Mouse (Mus musculus): ENCODE results near the gene Atoh8.

Gene Atoh8

DNA sequence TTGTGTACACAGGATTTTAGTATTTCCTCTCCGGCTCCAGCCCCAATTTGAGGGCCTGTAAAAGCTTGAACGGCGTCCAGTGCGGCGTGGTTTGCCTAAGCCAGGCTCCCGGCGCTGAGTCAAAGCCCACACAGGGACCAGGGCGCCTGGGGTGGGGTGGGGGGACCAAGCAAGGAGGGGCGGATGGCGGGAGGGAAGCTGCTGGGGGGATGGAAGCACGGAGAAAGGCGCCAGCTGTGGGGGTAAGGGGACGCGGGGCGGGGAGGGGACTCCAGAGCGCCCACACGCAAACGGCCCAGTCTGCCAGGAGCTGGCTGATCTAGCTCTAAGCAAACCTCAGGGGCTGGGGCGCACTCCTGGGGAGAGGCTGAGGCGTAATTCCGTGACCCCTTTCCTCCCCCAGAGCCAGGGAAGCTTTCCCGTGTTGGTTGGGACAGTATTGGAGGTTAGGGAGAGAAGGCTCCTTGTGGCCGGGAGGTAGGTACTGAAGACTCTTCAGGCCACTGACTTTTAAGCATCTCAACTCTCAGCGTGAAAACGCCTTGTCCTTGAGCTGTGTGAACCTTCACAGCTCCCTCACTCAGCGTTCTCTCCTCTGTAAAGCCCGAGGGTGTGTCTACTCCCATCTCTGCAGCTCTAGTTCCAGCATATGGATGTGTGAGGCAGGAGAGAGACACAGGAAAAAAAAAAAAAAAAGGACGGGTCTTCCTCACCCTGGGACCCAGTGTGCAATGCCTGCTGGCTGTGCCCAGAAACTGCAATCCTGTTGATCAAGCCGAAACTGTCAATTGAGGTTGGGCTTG is 46.1 kb downstream of the Atoh8 start:
- no peak for DNase-seq (ENCODE audit: low spot score)

DNA sequence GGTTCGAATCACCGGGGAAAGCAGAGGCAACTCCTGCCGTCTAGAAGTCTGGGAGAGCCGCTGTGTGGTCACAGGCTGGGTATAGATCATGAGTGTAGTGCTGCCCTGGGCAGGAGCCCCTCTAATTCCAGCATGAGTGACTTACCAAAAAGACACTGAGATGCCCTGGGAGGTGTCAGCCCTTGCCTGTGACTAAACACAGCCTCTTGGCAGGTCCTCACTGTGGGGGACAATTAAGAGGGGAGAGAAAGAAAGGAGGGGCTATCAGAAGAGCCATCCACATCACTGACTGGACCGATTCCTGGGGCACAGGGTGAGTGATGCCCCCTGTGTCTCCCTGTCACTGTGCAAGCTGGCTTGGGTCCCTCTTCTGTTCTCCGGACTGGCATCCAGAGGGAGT is 48.6 kb downstream of the Atoh8 start:
- DNase-seq (ENCODE audit: low spot score): no peak

DNA sequence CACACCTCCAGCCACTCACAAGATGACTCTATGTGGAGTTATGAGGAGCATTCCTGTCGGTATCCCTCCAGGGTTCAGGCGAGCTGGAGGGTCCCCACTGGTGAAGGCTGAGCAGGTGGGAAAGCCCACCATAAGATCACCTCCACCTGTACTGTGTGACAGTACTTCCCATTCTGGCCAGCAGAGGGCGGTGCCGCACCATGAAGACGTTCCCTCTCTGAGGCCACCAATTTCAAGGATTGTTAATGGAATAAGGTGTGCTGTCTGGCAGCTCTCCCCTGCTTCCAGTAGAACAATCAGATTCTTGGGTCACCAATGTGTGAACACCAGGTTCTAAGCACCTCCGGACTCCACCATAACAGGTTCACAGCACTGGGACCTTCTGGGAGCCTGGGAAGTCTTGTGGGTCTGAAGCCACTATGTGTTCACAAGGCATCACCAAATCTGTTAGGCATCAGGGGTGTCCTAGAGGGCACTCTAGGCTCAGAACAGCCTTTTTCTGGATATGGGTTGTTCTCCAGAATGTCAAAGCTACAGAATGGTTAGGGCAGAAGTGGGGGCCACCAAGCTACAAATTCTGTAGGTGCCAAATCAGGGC is 49.4 kb downstream of the Atoh8 start:
- DNase-seq (ENCODE audit: low spot score): peak; percentile 82

- peak; percentile 18 for DNase-seq (ENCODE audit: low spot score)
Observed at GRCm38 (mm10) chr6:72184576-72184975, 50.8 kb downstream of the Atoh8 start.

DNA sequence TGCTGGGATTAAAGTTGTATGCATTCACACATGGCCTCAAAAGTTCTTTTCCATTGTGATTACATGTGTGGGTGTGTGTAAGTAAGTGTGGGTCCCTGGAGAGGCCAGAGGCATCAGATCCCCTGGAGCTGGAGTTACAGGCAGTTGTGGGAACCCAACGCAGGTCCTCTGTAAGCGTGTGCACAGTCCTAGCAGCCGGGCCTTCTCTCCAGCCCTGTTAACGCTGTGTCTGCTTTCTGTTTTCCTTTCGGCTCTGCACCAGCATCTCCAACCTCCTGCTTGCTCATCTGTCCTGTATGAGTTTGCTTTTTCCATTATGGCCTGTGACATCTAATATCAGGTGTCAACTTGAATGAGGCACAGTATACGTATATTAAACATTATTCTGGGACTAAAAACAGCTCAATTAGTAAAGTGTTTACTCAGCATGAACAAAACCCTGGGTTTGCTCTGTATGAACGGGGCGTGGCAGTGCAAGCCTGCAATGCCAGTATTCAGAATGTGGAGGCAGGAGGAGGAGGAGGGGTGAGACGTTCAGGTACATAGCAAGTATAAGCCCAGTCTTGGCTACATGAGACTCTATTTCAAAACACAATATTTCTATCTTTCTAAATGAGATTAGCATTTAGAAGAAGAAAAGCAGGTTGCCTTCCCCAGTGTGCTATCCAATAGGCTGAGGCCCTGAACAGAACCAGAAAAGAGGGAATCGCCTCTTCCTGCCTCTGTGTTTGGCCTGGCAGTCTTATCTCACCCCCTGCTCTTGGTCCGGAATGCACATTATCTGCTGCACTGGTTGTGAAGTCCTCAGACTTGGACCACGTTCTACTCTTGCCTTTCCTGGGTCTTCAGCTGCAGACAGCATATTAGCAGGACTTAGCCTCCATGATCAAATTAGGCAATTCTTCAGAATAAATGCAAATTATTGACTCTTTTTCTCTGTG is 55.5 kb downstream of the Atoh8 start:
- DNase-seq (ENCODE audit: low spot score): no peak

GRCm38 (mm10) chr6:72179006-72179405 is 56.4 kb downstream of the Atoh8 start:
- no peak for DNase-seq (ENCODE audit: low spot score)

DNA sequence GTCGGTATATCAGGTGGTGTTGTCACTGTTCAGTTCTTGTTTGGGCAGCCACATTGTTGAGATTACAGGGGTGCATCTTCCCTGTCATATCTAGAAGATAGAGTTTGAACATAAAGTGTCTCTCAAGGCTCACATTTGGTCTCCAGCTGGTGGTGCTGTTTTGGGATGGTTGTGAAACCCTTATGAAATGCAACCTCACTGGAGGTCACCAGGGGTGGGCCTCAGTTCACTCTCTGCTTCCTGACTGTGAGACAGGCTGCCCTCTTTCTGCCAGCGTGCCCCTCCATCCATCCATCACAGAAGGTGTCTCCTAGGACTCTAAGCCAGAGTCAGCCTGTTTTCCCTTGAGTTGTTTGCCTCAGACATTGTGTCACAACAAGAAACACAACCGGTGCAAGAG is 58.0 kb downstream of the Atoh8 start:
- DNase-seq (ENCODE audit: low spot score): no peak

DNA sequence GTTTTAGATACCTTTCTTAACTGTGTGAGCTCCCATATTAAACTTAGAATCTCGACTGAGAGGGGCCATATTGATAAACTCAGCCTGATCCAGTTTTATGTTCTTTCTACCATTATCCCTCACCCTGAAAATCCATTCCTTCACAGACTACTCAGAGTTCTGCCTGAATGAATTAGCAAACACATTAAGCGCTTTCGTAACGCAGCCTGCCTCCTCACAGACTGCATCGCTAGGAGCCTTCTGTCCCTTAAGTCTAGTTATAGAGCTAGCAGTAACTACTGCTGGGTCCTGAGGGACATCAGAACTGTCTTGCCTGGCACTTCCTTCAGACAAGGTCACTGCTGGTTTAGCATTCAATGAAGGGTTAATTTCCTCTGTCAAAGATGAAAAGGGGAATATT is 59.4 kb downstream of the Atoh8 start:
- no peak for DNase-seq (ENCODE audit: low spot score)

DNA sequence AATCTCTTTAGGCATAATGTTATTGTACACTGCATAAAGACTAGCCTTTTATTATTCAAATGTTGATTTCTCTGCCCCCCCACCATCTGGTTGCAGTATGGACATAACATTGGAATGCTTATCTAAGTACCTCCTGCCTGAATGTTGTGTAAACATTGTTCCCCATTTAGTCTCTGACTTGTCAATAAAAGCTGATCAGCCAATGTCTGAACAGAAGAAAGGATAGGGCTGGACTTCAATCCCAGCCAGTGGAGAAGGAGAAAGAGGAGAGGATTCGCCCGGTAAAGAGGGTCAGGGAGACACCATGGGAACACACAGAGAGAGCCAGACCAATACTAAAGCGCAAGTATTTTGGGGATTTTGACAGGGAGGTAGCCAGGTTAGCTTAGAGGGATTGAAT is 60.0 kb downstream of the Atoh8 start:
- no peak for DNase-seq (ENCODE audit: low spot score)

DNA sequence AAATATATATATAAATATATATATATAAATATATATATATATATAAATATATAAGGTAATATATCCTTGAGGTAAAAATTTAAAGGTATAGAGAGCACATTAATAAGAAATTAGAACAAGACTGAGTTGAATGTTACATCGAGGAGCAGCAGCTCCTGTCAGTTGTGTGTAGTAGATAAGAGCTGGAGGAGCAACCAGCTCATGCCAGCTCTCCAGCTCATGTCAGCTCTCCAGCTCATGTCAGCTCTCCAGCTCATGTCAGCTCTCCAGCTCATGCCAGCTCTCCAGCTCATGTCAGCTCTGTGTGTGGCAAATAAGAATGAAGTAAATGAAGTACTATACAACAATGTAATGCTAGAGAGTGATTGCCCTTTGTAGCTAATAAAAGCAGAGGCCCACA is 62.0 kb downstream of the Atoh8 start:
- DNase-seq (ENCODE audit: low spot score): no peak

GRCm38 (mm10) chr6:72171391-72171790 is 64.0 kb downstream of the Atoh8 start:
- no peak for DNase-seq (ENCODE audit: low spot score)

DNA sequence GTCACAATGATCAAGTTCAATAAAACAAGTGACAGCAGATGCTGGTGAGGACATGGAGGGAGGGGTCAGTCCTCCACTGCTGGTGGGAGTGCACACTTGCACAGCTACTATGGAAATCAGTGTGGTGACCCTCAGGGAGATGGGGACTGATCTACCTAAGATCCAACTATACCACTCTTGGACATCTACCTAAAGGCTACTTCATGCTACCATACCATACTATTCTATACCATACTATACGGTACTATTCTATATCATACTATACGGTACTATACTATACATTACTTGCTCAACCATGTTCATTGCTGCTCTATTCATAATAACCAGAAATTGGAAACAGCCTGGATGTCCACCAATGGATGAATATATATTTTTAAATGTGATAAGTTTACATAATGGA is 69.5 kb downstream of the Atoh8 start:
- no peak for DNase-seq (ENCODE audit: low spot score)

- peak; percentile 91 for DNase-seq (ENCODE audit: low spot score)
Observed at GRCm38 (mm10) chr6:72164321-72165275, 70.8 kb downstream of the Atoh8 start.

- peak; percentile 29 for DNase-seq (ENCODE audit: low spot score)
Observed at GRCm38 (mm10) chr6:72162155-72162890, 73.1 kb downstream of the Atoh8 start.

- DNase-seq (ENCODE audit: low spot score): no peak
Observed at GRCm38 (mm10) chr6:72161751-72162150, 73.6 kb downstream of the Atoh8 start.

- no peak for DNase-seq (ENCODE audit: low spot score)
Observed at GRCm38 (mm10) chr6:72160991-72161390, 74.4 kb downstream of the Atoh8 start.

- DNase-seq (ENCODE audit: low spot score): no peak
Observed at GRCm38 (mm10) chr6:72159861-72160395, 75.4 kb downstream of the Atoh8 start.

DNA sequence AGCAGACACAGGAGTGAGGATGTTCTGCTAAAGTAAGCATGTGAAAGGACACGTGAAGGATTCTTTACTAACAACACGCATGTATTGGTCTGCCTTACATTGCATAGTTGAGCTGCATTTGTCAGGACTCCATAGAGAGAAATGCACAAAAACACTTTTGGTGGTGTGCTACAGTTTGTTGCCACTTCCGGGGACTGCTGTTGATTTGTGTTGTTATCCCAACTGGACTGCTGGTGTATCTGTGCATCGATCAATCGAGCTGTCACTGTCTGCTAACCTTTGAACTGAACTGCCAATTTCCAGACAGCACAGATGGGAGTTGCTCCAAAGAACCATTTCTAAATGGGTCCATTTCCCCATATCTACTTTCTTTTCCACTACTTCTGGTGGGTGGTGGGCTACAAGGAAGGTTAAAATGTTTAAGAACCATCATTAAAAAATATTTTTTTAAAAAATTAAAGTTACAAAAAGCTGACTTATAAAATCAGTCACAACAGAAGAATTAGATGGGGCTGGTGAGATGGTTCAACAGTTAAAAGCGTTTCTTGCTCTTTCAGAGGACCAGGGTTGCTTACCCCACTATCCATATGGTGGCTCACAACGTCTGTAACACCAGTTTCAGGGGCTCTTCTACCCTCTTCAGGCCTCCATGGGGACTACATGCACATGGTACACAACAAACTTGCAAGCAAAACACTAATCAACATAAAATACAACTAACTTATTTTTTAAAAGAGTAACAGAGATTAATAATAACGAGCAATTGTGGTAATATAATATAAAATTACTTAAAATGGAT is 76.2 kb downstream of the Atoh8 start:
- no peak for DNase-seq (ENCODE audit: low spot score)
